Mouse (Mus musculus): ENCODE data around the gene Adgrb3.
"Not testable (repeated sequence)": the region's sequence is repeated elsewhere in the genome, so short reads cannot be mapped to it uniquely, and the experiment has no call there.

The Adgrb3 gene

GRCm38 (mm10) chr1:25088010-25088719 lies 741.3 kb downstream of the Adgrb3 start:
- DNase-seq: no peak

- no peak for DNase-seq
Observed at GRCm38 (mm10) chr1:25085616-25086372, 743.7 kb downstream of the Adgrb3 start.

- DNase-seq: no peak
Observed at GRCm38 (mm10) chr1:25082377-25082776, 747.1 kb downstream of the Adgrb3 start.

GRCm38 (mm10) chr1:25081265-25081849 lies 748.1 kb downstream of the Adgrb3 start:
- no peak for DNase-seq

- DNase-seq: no peak
Observed at GRCm38 (mm10) chr1:25079395-25079794, 750.1 kb downstream of the Adgrb3 start.

- no peak for DNase-seq
Observed at GRCm38 (mm10) chr1:25075952-25076351, 753.6 kb downstream of the Adgrb3 start.

- no peak for DNase-seq
Observed at GRCm38 (mm10) chr1:25063964-25064363, 765.5 kb downstream of the Adgrb3 start.

GRCm38 (mm10) chr1:25060935-25061334 lies 768.6 kb downstream of the Adgrb3 start:
- DNase-seq: no peak

GRCm38 (mm10) chr1:25060191-25060590 lies 769.3 kb downstream of the Adgrb3 start:
- no peak for DNase-seq

- DNase-seq: no peak
Observed at GRCm38 (mm10) chr1:25057656-25058055, 771.9 kb downstream of the Adgrb3 start.

- no peak for DNase-seq
Observed at GRCm38 (mm10) chr1:25057212-25057611, 772.3 kb downstream of the Adgrb3 start.

- no peak for DNase-seq
Observed at GRCm38 (mm10) chr1:25042091-25042490, 787.4 kb downstream of the Adgrb3 start.

GRCm38 (mm10) chr1:25034161-25034560 lies 795.3 kb downstream of the Adgrb3 start:
- no peak for DNase-seq

- no peak for DNase-seq
Observed at GRCm38 (mm10) chr1:25033155-25034095, 796.1 kb downstream of the Adgrb3 start.

GRCm38 (mm10) chr1:25023156-25023555 lies 806.4 kb downstream of the Adgrb3 start:
- DNase-seq: no peak

- DNase-seq: not testable (repeated sequence)
Observed at GRCm38 (mm10) chr1:25017851-25018250, 811.7 kb downstream of the Adgrb3 start.

All from thymus, postnatal 14 days (tissue).